Mouse (Mus musculus): ENCODE data around the gene Ust. TPM values are rescaled to one million over a fixed set of nuclear protein-coding genes. Genes with fewer than 3 reads are reported as not detected.

Ust gene
- polyA plus RNA-seq, 1 experiment from 2014 or later: 8.4 TPM

- 40% methylated on average over 5 of the region's 5 CpGs for WGBS
- H3K27ac ChIP-seq (replicated peaks): no peak overlapping the region
- H3K9me3 ChIP-seq: no peaks in the 10 kb centered on the region
Measured at GRCm38 (mm10) chr10:8495543-8496141, 23.0 kb downstream of the Ust start.

GRCm38 (mm10) chr10:8491909-8492591 lies 26.6 kb downstream of the Ust start:
- peaks cover 6% of the 10 kb centered on the region; the same call in 1 of the 2 replicates for H3K4me1 ChIP-seq (replicated peaks)
- no peak for ATAC-seq (ENCODE audit: low FRiP score, low read depth)

More at GRCm38 (mm10) chr10:8495543-8496141, 23.0 kb downstream of the Ust start:
- ATAC-seq (ENCODE audit: low FRiP score, low read depth): no peak
- Histone ChIP-seq H3K4me3 (no peak overlapping the region), H3K4me1 (replicated peaks) (peaks cover 6% of the 10 kb centered on the region; the same call in 1 of the 2 replicates), H3K36me3 (no peaks in the 10 kb centered on the region), H3K9ac (no peak overlapping the region), H3K4me2 (no peak overlapping the region), H3K27me3 (no peaks in the 10 kb centered on the region)

GRCm38 (mm10) chr10:8487388-8487787 lies 31.2 kb downstream of the Ust start:
- no peaks in the 10 kb centered on the region for H3K27me3 ChIP-seq
- H3K27ac ChIP-seq (replicated peaks): no peak overlapping the region
- no peaks in the 10 kb centered on the region for H3K9me3 ChIP-seq
- ATAC-seq (ENCODE audit: low FRiP score, low read depth): no peak
- H3K36me3 ChIP-seq: no peaks in the 10 kb centered on the region
- WGBS: 67% methylated on average over 2 of the region's 2 CpGs
- H3K4me2 ChIP-seq: no peak overlapping the region
- H3K9ac ChIP-seq: no peak overlapping the region
- H3K4me1 ChIP-seq (replicated peaks): no peaks in the 10 kb centered on the region
- no peak overlapping the region for H3K4me3 ChIP-seq

More at GRCm38 (mm10) chr10:8491909-8492591, 26.6 kb downstream of the Ust start:
- H3K27me3 ChIP-seq: no peaks in the 10 kb centered on the region
- no peaks in the 10 kb centered on the region for H3K36me3 ChIP-seq
- WGBS: 90% methylated on average over 1 of the region's 1 CpGs
- no peak overlapping the region for H3K4me3 ChIP-seq
- no peak overlapping the region for H3K27ac ChIP-seq (replicated peaks)
- H3K9me3 ChIP-seq: no peaks in the 10 kb centered on the region
- H3K4me2 ChIP-seq: no peak overlapping the region
- no peak overlapping the region for H3K9ac ChIP-seq

- Histone ChIP-seq H3K9me3 (no peaks in the 10 kb centered on the region), H3K4me1 (replicated peaks) (no peaks in the 10 kb centered on the region), H3K27me3 (no peaks in the 10 kb centered on the region), H3K4me3 (no peak overlapping the region), H3K27ac (replicated peaks) (no peak overlapping the region), H3K4me2 (no peak overlapping the region), H3K36me3 (no peaks in the 10 kb centered on the region), H3K9ac (no peak overlapping the region)
- 94% methylated on average over 4 of the region's 4 CpGs for WGBS
- ATAC-seq (ENCODE audit: low FRiP score, low read depth): no peak
Measured at GRCm38 (mm10) chr10:8484487-8484886, 34.1 kb downstream of the Ust start.

- no peak overlapping the region for H3K4me2 ChIP-seq
- H3K36me3 ChIP-seq: no peaks in the 10 kb centered on the region
- WGBS: 89% methylated on average over 4 of the region's 4 CpGs
- no peaks in the 10 kb centered on the region for H3K27me3 ChIP-seq
- H3K9ac ChIP-seq: no peak overlapping the region
- no peaks in the 10 kb centered on the region for H3K4me1 ChIP-seq (replicated peaks)
- no peaks in the 10 kb centered on the region for H3K9me3 ChIP-seq
- no peak for ATAC-seq (ENCODE audit: low FRiP score, low read depth)
- no peak overlapping the region for H3K27ac ChIP-seq (replicated peaks)
- H3K4me3 ChIP-seq: no peak overlapping the region
Measured at GRCm38 (mm10) chr10:8482779-8483178, 35.8 kb downstream of the Ust start.

- Histone ChIP-seq H3K36me3 (no peaks in the 10 kb centered on the region), H3K4me3 (no peak overlapping the region), H3K9ac (no peak overlapping the region), H3K27ac (replicated peaks) (no peak overlapping the region), H3K27me3 (no peaks in the 10 kb centered on the region), H3K4me1 (replicated peaks) (no peaks in the 10 kb centered on the region), H3K4me2 (no peak overlapping the region), H3K9me3 (no peaks in the 10 kb centered on the region)
- ATAC-seq (ENCODE audit: low FRiP score, low read depth): no peak
- WGBS: 97% methylated on average over 2 of the region's 2 CpGs
Measured at GRCm38 (mm10) chr10:8479779-8480178, 38.8 kb downstream of the Ust start.

- H3K4me2 ChIP-seq: no peak overlapping the region
- no peaks in the 10 kb centered on the region for H3K27me3 ChIP-seq
- ATAC-seq (ENCODE audit: low FRiP score, low read depth): no peak
- no peak overlapping the region for H3K4me3 ChIP-seq
- H3K36me3 ChIP-seq: no peaks in the 10 kb centered on the region
- H3K9ac ChIP-seq: no peak overlapping the region
- H3K9me3 ChIP-seq: no peaks in the 10 kb centered on the region
- no peaks in the 10 kb centered on the region for H3K4me1 ChIP-seq (replicated peaks)
- 90% methylated on average over 8 of the region's 8 CpGs for WGBS
- no peak overlapping the region for H3K27ac ChIP-seq (replicated peaks)
Measured at GRCm38 (mm10) chr10:8477936-8478335, 40.7 kb downstream of the Ust start.

GRCm38 (mm10) chr10:8471995-8472394 lies 46.6 kb downstream of the Ust start:
- Histone ChIP-seq H3K4me3 (no peak overlapping the region), H3K36me3 (no peaks in the 10 kb centered on the region), H3K27me3 (no peaks in the 10 kb centered on the region), H3K27ac (replicated peaks) (no peak overlapping the region), H3K4me1 (replicated peaks) (peaks cover 2% of the 10 kb centered on the region; the same call in 1 of the 2 replicates), H3K9ac (no peak overlapping the region), H3K4me2 (no peak overlapping the region), H3K9me3 (no peaks in the 10 kb centered on the region)
- no peak for ATAC-seq (ENCODE audit: low FRiP score, low read depth)
- 91% methylated on average over 12 of the region's 12 CpGs for WGBS

GRCm38 (mm10) chr10:8471012-8471411 lies 47.6 kb downstream of the Ust start:
- Histone ChIP-seq H3K27ac (replicated peaks) (no peak overlapping the region), H3K36me3 (no peaks in the 10 kb centered on the region), H3K27me3 (no peaks in the 10 kb centered on the region), H3K4me2 (no peak overlapping the region), H3K9ac (no peak overlapping the region), H3K4me3 (no peak overlapping the region), H3K9me3 (no peaks in the 10 kb centered on the region), H3K4me1 (replicated peaks) (peaks cover 2% of the 10 kb centered on the region; the same call in 1 of the 2 replicates)
- no peak for ATAC-seq (ENCODE audit: low FRiP score, low read depth)
- WGBS: 61% methylated on average over 5 of the region's 5 CpGs

- no peak for ATAC-seq (ENCODE audit: low FRiP score, low read depth)
- WGBS: 88% methylated on average over 3 of the region's 3 CpGs
- no peak overlapping the region for H3K4me3 ChIP-seq
Measured at GRCm38 (mm10) chr10:8469516-8469915, 49.1 kb downstream of the Ust start.

GRCm38 (mm10) chr10:8468651-8469386 lies 49.8 kb downstream of the Ust start:
- no peaks in the 10 kb centered on the region for H3K9me3 ChIP-seq
- no peak overlapping the region for H3K9ac ChIP-seq
- H3K36me3 ChIP-seq: no peaks in the 10 kb centered on the region
- H3K27ac ChIP-seq (replicated peaks): no peak overlapping the region
- WGBS: 80% methylated on average over 5 of the region's 5 CpGs
- no peak for ATAC-seq (ENCODE audit: low FRiP score, low read depth)
- no peaks in the 10 kb centered on the region for H3K27me3 ChIP-seq
- no peak overlapping the region for H3K4me2 ChIP-seq
- no peak overlapping the region for H3K4me3 ChIP-seq
- peaks cover 2% of the 10 kb centered on the region; the same call in 1 of the 2 replicates for H3K4me1 ChIP-seq (replicated peaks)

More at GRCm38 (mm10) chr10:8469516-8469915, 49.1 kb downstream of the Ust start:
- Histone ChIP-seq H3K4me2 (no peak overlapping the region), H3K9me3 (no peaks in the 10 kb centered on the region), H3K27me3 (no peaks in the 10 kb centered on the region), H3K4me1 (replicated peaks) (peaks cover 2% of the 10 kb centered on the region; the same call in 1 of the 2 replicates), H3K27ac (replicated peaks) (no peak overlapping the region), H3K36me3 (no peaks in the 10 kb centered on the region), H3K9ac (no peak overlapping the region)

- Histone ChIP-seq H3K36me3 (no peaks in the 10 kb centered on the region), H3K4me2 (no peak overlapping the region), H3K27me3 (no peaks in the 10 kb centered on the region), H3K27ac (replicated peaks) (no peak overlapping the region), H3K9ac (no peak overlapping the region), H3K9me3 (no peaks in the 10 kb centered on the region), H3K4me3 (no peak overlapping the region), H3K4me1 (replicated peaks) (peaks cover 2% of the 10 kb centered on the region; the same call in 1 of the 2 replicates)
- no peak for ATAC-seq (ENCODE audit: low FRiP score, low read depth)
- WGBS: 76% methylated on average over 3 of the region's 3 CpGs
Measured at GRCm38 (mm10) chr10:8465918-8466317, 52.7 kb downstream of the Ust start.
